Mouse (Mus musculus) cerebellum, adult 11-12 months (tissue): ENCODE data around the gene Gnat1.

Source experiments
- DNase-seq: peaks from one replicate; pipeline ENCODE4 v3.0.0; 2022

Gnat1 gene

DNA sequence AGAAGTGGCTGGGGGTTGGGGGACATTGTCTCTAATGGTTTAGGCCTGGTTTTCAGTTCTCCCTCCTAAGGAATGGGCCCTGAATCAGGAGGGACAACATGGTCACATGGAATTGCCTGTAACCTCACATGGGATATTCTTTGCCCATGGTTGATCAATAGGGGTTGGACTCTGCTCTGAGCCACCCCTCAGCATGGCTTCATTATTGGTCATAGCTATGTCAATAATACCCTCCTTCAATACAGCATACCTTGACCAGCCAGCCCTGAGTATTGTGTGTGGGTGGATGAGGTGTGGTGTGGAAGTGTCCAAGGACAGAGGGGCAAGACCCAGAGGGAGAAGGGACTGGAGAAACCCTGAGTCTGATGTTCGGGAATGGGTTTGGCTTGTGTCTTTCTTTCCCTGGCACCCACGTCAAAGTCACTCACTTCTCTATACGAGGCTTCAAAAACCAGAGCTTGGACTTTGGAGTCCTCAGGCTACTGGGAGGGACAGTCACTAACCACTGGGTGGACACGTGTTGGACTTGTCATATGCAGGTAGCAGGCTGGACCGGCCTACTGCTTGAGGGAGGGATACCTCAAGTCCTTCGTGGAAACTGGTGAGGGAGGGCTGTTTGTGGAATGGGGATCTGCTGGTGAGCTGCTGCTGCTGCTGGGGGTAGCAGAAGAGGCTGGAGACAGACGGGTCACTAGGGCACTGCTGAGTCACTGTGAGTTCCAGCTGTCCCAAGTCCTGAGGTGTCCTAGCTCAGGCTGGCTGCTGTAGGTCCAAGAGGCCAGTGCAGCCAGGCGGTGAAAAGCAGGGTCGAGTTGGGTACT lies 4.7 kb downstream of the Gnat1 start:
- no peak for DNase-seq

DNA sequence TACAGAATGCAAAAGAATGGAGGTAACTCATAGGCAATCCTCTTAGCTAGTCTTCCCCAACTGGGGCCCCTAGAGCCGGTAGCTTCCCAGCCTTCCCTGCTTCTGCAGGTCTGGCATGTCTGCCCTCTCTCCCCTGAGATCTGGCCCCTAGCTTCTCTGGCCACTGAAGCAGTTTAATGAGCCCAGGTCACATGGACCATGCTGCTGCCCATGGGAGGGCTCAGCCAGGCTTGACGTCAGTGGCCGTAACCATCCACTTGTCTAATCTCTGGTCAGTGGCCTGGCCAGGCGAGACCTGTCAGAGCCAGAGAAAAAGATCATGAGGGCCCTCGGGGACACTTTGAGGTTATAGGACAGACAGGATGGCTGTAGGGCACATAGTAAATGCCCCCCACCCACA lies 9.3 kb downstream of the Gnat1 start:
- no peak for DNase-seq

DNA sequence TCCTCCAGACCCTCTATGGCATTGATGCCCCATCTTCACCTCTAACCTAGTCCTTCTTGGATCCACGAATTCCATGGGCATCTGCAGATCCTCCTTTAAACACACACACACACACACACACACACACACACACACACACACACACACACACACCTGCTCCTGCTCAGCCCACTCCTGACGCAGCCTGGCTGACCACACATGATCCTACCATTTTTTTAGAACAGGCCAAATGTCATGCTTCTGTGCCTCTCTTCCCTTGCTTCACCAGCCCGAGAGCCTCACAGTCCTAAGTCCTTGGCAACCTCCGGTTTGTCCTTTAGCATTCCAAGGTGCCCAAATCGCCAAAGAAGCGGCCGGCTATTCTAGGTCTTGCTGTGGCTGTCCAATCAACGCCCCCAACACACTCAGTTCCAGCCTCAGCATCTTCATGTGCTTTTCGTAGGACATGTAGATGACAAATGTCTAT lies 10.0 kb downstream of the Gnat1 start, which contains the start of gene Slc38a3:
TSS of gene Slc38a3 (minus strand) at position 51 of the 466 bp plus-strand sequence.
- no peak for DNase-seq

DNA sequence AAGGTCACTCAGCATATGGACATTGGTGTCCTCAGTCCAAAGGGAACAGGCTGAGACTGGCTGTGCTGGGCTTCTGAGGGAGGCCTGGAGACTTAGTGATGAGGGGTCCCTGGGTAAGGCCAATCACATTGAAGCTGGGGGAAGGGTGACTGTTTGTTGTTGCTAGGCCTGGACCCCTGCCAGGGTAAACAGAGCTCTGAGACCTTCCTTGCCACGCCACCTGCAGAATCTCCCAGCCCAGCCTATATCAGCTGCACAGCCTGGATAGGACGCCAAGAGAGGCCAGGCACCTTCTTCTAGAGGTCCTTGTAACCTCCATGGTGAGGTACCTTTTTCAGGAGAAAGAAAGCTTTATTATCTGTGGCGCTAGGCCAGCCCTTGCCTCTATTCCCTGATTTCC lies 10.6 kb downstream of the Gnat1 start:
- no peak for DNase-seq

DNA sequence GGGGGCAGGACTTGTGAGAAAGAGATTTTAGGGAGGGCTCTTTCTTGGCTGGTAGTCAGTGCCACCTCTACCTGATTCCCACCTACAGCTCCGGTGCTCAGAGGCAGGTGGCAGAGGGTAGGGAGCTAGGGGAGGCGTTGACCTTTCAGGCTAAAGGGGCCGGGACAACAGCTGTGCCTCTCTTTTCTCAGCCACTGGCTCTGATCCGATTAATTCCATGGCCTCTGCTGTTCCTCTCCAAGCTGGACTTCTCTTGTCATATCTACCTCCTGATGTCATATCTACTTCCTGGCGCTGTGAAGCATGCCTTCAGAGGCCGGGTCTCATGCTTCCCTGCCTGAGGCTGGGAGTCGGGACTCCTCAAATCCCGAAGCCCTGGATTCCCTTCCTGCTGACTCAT lies 11.5 kb downstream of the Gnat1 start:
- no peak for DNase-seq

DNA sequence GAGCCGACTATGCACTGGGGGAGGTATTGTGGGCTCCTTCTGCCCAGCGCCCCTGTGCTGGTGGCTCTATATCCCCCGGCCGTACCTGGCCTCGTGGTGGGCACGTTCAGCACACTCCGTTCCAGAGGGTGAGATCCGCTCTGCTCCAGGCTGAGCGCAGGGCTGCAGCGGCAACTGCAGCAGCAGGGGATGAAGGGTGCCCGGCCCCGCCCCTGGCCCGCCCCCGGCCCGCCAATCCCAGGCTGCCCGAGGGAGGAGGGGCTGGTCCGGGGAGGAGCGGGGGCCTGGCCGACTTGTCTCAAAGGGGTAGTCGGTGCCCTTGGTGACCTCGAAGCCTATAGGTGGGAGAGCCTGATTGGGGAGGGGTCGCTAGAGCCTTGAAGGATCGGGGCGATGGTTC lies 12.3 kb downstream of the Gnat1 start:
- DNase-seq: no peak

DNA sequence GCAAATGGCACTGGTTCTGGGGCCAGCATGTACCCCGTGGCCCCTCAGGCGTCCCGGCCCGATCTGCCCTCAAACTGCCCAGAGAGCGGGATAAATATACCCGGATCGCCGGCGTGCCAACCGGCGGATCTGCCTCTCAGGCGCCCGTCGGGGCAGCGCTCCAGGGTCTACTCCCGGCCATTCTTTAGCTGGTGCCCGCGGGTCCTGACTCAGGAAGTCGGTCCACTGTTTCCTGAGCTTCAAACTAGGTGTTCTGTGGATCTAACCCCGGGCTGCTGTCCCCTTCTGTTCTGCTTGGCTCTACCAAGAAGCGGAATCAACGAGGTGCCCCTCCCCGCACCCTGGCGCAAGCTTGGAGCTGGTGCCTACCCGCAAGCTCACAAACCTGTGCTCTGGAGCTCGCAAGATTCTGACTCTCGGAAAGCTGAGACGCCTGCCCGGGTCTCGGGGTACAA lies 12.7 kb downstream of the Gnat1 start:
- no peak for DNase-seq

DNA sequence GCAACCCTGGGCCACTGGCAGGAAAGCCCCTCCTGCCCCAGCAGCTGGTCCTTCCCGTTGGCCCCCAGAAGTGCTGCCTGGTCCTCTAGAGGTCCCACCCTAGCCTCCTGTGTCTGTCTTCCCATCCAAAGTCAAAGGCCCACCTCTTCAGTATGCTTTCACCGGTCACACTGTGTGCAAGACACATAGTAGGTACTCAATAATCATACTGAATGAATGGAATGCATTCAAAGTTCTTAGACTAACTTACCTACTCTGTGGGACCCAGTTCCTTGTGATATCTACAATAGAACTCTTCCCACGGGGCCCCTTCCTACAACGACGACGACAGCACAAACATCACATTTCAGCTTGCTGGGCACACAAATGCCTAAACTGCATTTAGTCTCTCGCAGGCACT lies 14.2 kb downstream of the Gnat1 start:
- no peak for DNase-seq

DNA sequence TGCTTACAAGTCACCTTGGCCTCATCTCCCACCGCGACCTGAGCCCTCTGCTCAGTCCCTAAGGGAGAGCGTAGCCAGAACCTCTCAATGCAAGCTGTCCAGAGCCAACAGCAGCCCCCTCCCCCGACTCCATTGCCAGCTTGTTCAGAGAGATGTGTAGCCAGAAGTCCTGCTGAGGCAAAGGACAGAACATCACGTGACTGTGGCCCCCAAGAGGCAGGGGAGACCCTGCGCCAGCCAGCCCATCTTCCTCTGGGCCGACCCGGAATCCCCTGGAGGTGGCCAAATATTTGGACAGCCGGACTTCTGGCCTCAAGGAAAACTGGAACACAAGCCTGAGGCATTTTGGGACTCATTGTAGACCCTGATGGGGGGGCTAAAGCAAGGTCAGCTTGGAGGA lies 16.0 kb downstream of the Gnat1 start:
- DNase-seq: no peak

DNA sequence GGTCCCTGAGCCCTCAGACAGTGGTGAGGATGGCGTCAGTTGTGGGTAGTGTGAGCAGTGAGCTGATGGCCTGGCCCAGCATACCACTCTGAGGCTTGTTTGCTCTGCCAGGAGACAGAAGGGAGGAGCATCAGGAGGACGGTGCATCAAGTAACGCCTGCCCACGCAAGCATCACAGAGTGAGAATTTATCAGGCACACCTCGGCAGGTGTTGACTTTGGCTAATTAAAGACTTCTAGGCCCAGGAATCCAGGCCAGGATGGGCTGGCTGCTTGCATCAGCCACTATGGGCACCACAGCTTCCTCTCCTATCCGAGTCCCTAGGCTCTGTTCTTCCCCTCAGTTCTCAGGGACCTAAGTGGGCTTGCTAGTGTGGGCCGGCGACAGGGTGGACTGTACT lies 17.2 kb downstream of the Gnat1 start:
- DNase-seq: no peak

DNA sequence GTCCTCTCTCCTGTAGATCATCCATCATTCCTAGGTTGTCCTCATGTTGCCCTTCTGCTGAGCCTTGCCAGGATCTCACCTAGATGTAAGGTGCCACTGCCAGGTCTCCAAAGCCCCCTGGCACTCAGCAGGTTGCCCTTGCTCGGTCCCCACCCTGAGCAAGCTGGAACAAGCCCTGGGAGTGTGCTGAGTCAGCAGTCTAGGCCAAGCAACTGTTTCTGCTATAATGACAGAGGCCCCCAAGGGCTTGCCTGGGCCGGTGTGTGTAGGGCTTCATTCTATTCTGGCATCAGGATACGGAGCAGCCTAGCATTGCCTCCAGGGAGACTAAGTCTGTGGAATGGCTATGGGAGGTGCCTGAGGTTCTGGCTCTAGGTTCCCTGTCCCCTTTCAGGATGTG lies 18.7 kb downstream of the Gnat1 start:
- no peak for DNase-seq

DNA sequence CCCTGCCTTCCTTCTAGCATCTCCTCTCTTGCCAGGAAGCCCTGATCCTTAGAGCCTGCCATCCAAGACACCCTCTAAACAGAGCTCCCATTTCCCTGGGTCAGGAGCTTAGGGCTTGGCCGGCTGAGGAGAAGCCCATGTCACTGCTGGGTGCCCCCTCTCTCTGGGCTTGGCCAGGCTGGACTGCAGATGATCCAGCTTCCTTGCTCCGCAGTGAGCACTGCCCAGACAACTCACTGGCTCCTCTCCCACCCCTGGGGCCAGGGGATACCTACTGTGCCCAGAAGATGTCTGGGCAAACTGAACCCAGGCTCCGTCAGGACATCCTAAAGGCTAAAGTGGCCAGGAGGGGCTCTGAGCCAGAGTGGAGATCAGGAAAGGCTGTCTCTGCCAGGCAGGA lies 19.6 kb downstream of the Gnat1 start:
- DNase-seq: no peak

DNA sequence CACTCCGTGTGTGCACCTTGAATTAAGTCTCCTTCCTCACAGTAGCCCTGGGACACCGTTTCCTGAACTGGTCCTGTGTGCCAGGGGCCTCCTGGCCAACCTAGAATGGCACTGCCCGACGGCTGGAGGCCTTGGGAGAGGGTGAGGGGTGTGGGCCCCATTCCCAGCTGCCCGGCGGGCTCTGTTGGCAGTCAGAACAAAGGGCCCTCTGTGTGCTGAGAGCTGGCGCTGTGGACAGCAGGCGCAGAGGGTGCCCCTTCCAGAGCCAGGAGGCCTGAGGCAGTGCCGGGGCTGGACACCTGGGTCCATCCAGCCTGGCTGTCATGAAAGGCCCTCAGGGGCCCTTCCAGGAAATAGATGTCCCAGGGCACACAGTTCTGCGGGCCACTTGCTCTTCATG lies 20.0 kb downstream of the Gnat1 start:
- DNase-seq: peak; percentile 59

DNA sequence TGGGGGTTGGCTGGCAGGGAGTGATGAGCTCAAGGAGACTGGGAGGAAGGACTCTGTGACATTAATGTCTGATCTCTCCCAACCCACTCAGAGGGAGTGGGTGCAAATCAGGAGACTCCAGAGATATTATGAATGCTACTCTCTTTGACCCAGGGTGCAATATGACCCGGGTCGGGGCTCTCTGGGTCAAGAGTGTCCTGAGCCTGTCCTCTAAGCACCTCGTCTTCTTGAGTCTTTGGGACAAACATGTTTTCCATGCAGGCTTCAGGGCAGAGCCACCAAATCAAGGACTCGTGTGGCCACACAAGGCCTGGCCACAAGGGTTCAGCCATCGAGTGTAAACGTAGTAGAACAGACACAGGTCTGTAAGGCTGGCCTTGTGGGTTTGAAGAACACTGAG lies 21.4 kb downstream of the Gnat1 start:
- DNase-seq: no peak

DNA sequence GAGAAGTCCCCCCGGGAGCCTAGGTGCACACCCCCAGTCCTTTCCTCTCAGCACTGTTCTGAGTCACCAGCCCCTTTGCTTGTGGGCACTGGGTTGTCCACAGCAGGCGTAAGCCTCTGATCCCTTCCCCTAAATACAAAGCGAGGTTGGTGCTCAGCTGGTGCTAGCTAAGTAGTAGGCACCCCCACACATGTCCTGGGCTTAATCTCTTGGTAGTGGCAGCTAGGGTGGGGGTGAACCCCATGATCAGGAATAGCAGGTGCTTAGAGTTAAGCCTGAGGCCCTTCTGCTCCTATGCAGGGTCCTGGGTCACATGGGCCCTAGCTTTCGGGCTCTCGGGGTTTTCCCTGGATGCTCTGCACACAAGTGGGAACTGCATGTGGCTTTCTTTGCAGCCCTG lies 22.4 kb downstream of the Gnat1 start:
- no peak for DNase-seq

DNA sequence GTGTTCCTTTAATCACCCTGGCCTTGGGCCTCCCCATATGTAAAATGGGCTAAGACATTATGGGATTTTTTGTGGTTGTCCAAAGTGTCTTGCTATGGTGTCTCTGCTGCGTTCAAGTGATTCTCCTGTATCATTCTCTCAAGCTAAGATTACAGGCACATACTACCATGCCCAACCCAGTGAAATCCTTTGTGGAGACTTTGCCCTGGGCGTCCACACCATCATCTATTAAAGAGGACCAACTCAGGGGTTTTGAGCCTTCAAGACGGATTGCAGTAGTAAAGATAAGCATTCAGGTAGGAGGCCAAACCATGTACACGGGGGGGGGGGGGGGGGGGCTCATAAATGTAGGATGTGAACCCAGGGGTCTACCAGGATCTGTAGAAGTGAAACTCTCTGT lies 24.9 kb downstream of the Gnat1 start:
- DNase-seq: no peak

DNA sequence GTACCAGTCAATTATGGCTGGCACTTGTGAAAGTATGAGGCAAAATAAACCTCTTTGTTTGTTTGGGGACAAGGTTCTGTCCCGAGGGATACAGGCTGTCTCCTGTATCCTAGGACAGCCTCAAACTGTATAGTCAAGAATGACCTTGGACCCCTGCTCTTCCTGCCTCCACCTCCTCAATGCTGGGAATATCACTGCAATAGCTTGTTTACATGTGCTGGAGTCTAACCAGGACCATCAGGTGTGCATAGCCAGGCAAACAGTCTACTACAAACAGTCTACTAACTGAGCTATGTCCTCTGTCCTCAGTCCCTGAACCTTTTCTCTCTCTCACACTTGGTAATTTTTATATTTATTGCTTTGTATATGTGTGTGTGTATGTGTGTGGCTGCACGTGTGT lies 26.0 kb downstream of the Gnat1 start:
- DNase-seq: no peak

DNA sequence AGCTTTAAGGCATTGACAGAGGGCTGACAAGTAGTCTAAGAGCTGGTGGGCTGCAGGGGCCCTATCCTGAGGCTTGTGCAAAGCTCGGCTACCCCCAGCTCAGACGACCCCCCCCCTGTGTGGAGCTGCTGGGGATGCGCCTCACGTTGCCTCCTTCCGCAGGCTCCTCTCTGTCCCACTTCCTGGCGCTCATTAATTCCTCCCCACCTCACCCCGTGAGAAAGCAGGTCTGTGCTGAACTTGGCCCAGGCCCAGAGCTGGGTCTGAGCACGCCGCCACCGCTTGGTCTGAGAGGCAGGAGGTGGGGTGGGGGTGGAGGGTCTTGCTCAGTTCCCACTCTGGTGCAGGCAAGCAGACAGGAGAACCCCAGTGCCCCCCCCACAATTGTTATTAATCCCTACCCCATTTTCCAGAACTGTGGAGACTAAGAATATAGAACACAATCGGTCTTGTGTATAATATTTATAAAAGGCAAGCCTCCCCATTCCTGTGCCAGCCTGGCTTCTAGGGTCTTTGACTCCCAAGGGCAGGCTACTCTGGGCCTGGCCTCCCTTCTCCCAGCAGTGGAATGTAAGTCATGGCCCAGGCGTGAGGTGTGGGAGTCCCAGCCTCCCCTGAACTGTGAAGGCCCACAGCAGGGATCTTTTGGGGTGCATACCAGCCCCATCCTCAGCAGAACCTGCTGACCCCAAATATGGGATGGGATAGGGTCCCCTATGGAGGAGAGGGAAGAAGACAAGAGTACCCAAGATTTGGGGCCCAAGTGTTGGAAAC lies 28.6 kb downstream of the Gnat1 start:
- DNase-seq: no peak

DNA sequence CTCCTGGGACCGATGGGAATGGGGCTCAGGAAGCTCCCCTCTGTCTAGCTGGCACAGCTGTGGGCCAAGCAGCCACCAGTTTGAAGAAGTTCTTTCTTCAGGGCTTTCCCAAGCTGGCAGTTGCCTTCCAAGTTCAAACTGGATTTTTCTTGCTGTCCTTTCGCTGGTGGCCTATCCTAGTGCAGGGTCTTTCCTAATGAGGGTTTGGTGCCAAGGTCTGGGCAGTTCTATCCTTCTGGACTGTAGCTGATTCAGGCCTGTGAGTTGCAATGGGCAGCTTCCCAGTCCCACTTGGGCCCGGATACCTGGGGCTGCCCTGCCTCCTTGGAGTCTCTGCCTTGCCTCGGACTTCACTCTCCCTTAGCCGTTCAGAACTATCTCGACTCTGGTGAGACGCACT lies 29.3 kb downstream of the Gnat1 start:
- no peak for DNase-seq

DNA sequence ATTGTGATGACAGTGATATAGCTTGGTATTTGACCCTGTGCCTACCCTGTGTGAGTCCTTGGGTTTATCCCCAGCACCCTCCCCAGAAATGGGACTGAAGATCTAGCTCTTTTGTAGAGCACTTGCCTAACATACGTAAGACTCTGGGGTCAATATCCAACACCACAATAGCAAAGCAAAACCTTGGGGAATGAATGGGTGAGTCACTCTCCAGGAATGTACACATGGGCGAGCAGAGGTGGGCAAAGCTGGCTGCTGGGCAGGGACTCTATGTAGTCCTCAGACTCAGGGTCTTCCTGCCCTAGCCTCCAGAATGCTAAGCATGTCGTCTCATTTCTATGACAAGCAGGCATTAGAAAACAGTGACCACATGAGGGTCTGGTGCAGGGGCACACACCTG lies 30.7 kb downstream of the Gnat1 start:
- DNase-seq: no peak

DNA sequence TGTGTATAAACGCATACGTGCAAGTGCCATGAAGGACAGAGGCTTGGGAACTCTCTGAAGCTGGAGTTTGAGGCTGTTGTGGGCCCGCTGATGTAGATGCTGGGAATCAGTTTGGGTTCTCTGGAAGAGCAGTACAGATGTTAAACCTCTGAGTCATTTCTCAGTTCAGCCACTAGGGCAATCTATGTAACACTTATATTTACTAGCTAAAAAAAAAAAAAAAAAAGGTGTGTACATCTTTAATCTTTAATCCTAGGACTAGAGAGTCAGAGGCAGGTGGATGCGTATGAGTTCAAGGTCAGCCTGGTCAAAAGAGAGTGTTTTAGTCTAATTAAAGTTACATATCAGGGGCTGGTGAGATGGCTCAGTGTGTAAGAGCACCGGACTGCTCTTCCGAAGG lies 32.5 kb downstream of the Gnat1 start:
- DNase-seq: no peak

DNA sequence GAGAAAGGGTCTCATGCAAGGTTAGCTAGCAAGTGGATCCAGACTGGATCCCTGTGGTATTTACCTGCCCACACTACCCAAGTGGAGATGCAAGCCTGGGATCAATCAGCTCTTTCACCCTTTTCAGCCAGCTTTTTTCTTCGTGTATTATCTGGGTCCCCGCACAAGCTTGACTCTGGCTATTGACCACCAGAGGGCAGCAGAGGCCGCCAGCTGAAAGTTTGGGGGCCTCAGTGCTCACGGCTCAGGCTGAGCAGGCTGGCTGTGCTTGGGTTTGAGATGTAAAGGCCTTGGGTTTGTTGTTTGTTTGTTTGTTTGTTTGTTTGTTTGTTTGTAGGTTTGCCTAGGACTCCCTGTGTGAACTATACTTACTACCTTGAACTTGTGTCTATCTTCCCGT lies 33.9 kb downstream of the Gnat1 start:
- peak; percentile 70 for DNase-seq

DNA sequence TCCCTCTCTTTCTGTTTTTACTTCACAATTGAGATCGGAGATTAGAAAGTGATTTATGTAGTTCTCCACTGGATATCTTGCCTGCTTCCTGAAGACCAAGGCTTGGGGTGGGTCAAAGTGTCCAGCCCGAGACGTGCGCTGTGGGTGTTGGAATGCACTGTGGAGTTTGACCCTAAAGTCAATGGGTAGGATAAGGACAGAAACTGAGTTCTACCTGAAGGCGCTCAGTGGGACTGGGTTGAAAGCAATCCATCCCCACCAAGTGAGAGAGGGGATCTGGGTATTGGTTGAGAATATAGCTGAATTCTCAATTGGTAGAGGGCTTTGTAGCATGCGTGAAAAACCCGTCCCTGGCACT lies 34.4 kb downstream of the Gnat1 start:
- DNase-seq: no peak

DNA sequence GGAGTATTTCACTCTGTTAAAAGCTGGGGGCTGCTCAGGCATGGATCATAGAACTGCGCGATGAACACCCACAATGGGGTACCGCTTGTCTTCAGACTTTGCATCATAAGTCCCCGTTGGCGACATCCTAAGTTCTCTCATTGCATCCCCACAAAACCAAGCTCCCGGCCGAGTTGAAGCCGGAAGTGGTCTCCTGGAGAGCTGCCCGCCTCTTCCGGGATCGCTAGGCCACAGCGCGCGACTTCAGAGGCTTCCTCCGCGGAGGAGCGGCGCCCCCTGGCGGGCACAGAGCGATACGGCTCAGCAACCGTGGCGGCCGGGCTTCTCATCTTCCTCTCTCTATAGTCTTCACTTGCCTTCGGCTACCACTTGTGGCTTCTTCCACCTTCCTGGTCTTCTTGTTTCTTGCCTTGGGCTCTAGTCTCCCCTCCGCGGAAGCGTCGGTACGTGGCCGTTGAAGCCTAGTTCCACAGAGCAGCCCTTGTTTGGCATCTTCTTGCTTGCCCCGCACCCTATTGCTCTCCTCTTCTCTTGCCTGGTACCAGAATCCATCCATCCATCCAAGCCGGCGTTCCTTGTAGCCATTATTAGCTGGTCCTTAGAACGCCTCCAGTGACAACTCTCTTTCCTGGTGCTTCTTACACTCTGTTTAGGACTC lies 34.9 kb downstream of the Gnat1 start:
- DNase-seq: peak; percentile 89
